ENCODE assay signal across 9 mouse cellular contexts in the genomic region with DNA sequence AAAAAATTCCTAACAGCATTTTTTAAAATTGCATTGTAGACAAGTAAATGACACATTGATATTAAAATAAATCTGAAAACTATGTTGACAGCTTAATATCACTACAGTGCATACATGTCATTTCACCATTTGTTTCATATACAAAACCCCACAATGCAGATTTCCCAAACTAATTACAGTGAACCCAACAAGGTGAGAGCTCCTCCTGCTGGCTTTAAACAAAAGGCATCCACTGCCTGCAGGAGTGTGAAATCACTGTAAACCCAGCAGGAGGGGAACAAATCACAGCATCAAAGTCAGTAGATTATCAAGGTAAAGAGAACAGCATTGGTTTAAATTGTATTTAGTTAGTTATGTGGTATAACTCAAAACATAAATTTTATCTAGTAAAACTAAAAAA.
DNase-seq lines count a peak whose midpoint lies in the region; ATAC-seq and TF ChIP-seq lines count a peak whose summit lies in the region.
"Had no signal": no experiment of that assay in that cellular context is flagged by ENCODE, and none has a peak within 500 bp of the region (broad histone marks: within the 10 kb centered on the region; RNA-seq: fewer than 3 reads in every experiment).

No protein-coding gene starts in this region.

- no peak overlapping the region for H3K27ac ChIP-seq in lung, embryonic 14.5 days (ENCODE audit: low read depth)
- H3K27ac ChIP-seq in forebrain, embryonic 14.5 days (ENCODE audit: low read depth, low read length): no peak overlapping the region
- H3K27ac ChIP-seq: embryonic facial prominence, embryonic 13.5 days had no signal

- no peak for ATAC-seq in lung, embryonic 14.5 days (ENCODE audit: insufficient read depth)
- ATAC-seq in forebrain, embryonic 14.5 days: peak; percentile 79

- no peaks in the 10 kb centered on the region for H3K27me3 ChIP-seq in lung, embryonic 14.5 days (ENCODE audit: insufficient read depth, low read length)
- H3K27me3 ChIP-seq in forebrain, embryonic 14.5 days (replicated peaks; ENCODE audit: control insufficient read depth, insufficient read depth, low read length): no peaks in the 10 kb centered on the region
- H3K27me3 ChIP-seq: embryonic facial prominence, embryonic 13.5 days had no signal

- no peak overlapping the region for H3K4me2 ChIP-seq in lung, embryonic 14.5 days
- no peak overlapping the region for H3K4me2 ChIP-seq in forebrain, embryonic 14.5 days (ENCODE audit: low read length)
- H3K4me2 ChIP-seq: embryonic facial prominence, embryonic 13.5 days had no signal

- peak; percentile 43 for TF ChIP-seq CTCF in lung, embryonic 14.5 days (IDR thresholded peaks at IDR 0.05; ENCODE audit: low read depth)

- H3K9ac ChIP-seq in lung, embryonic 14.5 days: no peak overlapping the region
- H3K9ac ChIP-seq in forebrain, embryonic 14.5 days (ENCODE audit: low read length): no peak overlapping the region
- H3K9ac ChIP-seq: embryonic facial prominence, embryonic 13.5 days had no signal

- H3K4me1 ChIP-seq in lung, embryonic 14.5 days (ENCODE audit: insufficient read depth): no peaks in the 10 kb centered on the region
- no peaks in the 10 kb centered on the region for H3K4me1 ChIP-seq in forebrain, embryonic 14.5 days (ENCODE audit: control insufficient read depth, insufficient read depth, low read length)
- H3K4me1 ChIP-seq: embryonic facial prominence, embryonic 13.5 days had no signal

- H3K4me3 ChIP-seq in lung, embryonic 14.5 days (ENCODE audit: low read depth, low read length): no peak overlapping the region
- no peak overlapping the region for H3K4me3 ChIP-seq in forebrain, embryonic 14.5 days (ENCODE audit: low read depth, low read length)
- H3K4me3 ChIP-seq: embryonic facial prominence, embryonic 13.5 days had no signal

- no peaks in the 10 kb centered on the region for H3K36me3 ChIP-seq in lung, embryonic 14.5 days (ENCODE audit: insufficient read depth)
- H3K36me3 ChIP-seq in forebrain, embryonic 14.5 days (ENCODE audit: control insufficient read depth, insufficient read depth, low read length): no peaks in the 10 kb centered on the region
- H3K36me3 ChIP-seq: embryonic facial prominence, embryonic 13.5 days had no signal

- intact Hi-C loops in gastrocnemius, postnatal 36 days (cut with DNase I): no loop called here

- peak; percentile 3 for DNase-seq in cerebellum, adult 9-10 months
- no peak for DNase-seq in cerebellum, adult 9-11 months
- peak; percentile 38 for DNase-seq in lung, embryonic 14.5 days
- DNase-seq in lung, postnatal 10 days: no peak
- peak; percentile 80 for DNase-seq in forebrain, embryonic 14.5 days (ENCODE audit: low spot score)
- DNase-seq in retina, postnatal 1 day: peak; percentile 43
- DNase-seq in gastrocnemius, postnatal 36 days: no peak
- DNase-seq in gastrocnemius, adult 8-10 months (ENCODE audit: low spot score in 2 of 2): no peak

- H3K9me3 ChIP-seq in lung, embryonic 14.5 days (ENCODE audit: low read depth, low read length): no peaks in the 10 kb centered on the region
- H3K9me3 ChIP-seq in forebrain, embryonic 14.5 days (replicated peaks; ENCODE audit: control insufficient read depth, low read length): no peaks in the 10 kb centered on the region
- H3K9me3 ChIP-seq: embryonic facial prominence, embryonic 13.5 days had no signal

Comparison
In these comparisons a context has a peak if more than half of its experiments do, and no peak if none do; other contexts are left out.
1. DNase-seq: peak in cerebellum, adult 9-10 months (single experiment), lung, embryonic 14.5 days (single experiment), forebrain, embryonic 14.5 days (single experiment) and retina, postnatal 1 day (single experiment); none in cerebellum, adult 9-11 months (single experiment), lung, postnatal 10 days (single experiment), gastrocnemius, postnatal 36 days (0 of 2) and gastrocnemius, adult 8-10 months (0 of 2).